In genomic region chr13:11908123-11908522, GRCm38 (mm10) we compare ENCODE assay signal across 27 mouse cellular contexts.
DNase-seq lines count a peak whose midpoint lies in the region; ATAC-seq and TF ChIP-seq lines count a peak whose summit lies in the region.
"Had no signal": no experiment of that assay in that cellular context is flagged by ENCODE, and none has a peak within 500 bp of the region (broad histone marks: within the 10 kb centered on the region; RNA-seq: fewer than 3 reads in every experiment).

No protein-coding gene starts in this region.

- no peak for ATAC-seq in midbrain, embryonic 11.5 days (ENCODE audit: low FRiP score)
- ATAC-seq in midbrain, postnatal 0 days (ENCODE audit: low FRiP score): no peak
- ATAC-seq: activated CD4-positive, CD25-positive, alpha-beta regulatory T cell, adult 4 months; forebrain, embryonic 15.5 days; Patski had no signal

- WGBS in midbrain, embryonic 11.5 days: 75% methylated on average over 4 of the region's 4 CpGs
- 87% methylated on average over 4 of the region's 4 CpGs for WGBS in midbrain, postnatal 0 days
- WGBS in limb, embryonic 10.5 days: 88% methylated on average over 4 of the region's 4 CpGs

- no peak overlapping the region for H3K9ac ChIP-seq in midbrain, embryonic 11.5 days (ENCODE audit: low read length)
- H3K9ac ChIP-seq in midbrain, postnatal 0 days (replicated peaks; ENCODE audit: low read length, poor library complexity, severe bottlenecking): no peak overlapping the region
- H3K9ac ChIP-seq: embryonic facial prominence, embryonic 13.5 days; forebrain, embryonic 12.5 days; forebrain, embryonic 15.5 days; hindbrain, embryonic 12.5 days; hindbrain, embryonic 15.5 days had no signal

- no peaks in the 10 kb centered on the region for H3K36me3 ChIP-seq in midbrain, embryonic 11.5 days (ENCODE audit: control insufficient read depth, insufficient read depth, low read length)
- no peaks in the 10 kb centered on the region for H3K36me3 ChIP-seq in midbrain, postnatal 0 days (ENCODE audit: insufficient read depth, low read length)
- H3K36me3 ChIP-seq in E14TG2a.4 (ENCODE audit: insufficient read depth, low read length): no peaks in the 10 kb centered on the region
- no peaks in the 10 kb centered on the region for H3K36me3 ChIP-seq in limb, embryonic 10.5 days
- H3K36me3 ChIP-seq: embryonic facial prominence, embryonic 10.5 days; embryonic facial prominence, embryonic 13.5 days; forebrain, embryonic 12.5 days; forebrain, embryonic 15.5 days; G1E; heart, embryonic 10.5 days; hindbrain, embryonic 12.5 days; hindbrain, embryonic 15.5 days had no signal

- H3K4me2 ChIP-seq in midbrain, embryonic 11.5 days: no peak overlapping the region
- no peak overlapping the region for H3K4me2 ChIP-seq in midbrain, postnatal 0 days (ENCODE audit: low read depth, low read length, poor library complexity, severe bottlenecking)
- H3K4me2 ChIP-seq: embryonic facial prominence, embryonic 13.5 days; forebrain, embryonic 12.5 days; forebrain, embryonic 15.5 days; hindbrain, embryonic 12.5 days; hindbrain, embryonic 15.5 days had no signal

- H3K4me1 ChIP-seq in midbrain, embryonic 11.5 days (ENCODE audit: control insufficient read depth, insufficient read depth, low read length): no peaks in the 10 kb centered on the region; the same call in 1 of the 2 replicates
- H3K4me1 ChIP-seq in midbrain, postnatal 0 days (ENCODE audit: insufficient read depth, low read length): no peaks in the 10 kb centered on the region
- H3K4me1 ChIP-seq in E14TG2a.4 (replicated peaks; ENCODE audit: low read depth, low read length): peaks cover 82% of the 10 kb centered on the region
- H3K4me1 ChIP-seq in limb, embryonic 10.5 days: no peaks in the 10 kb centered on the region
- H3K4me1 ChIP-seq: embryonic facial prominence, embryonic 10.5 days had no signal

- no peaks in the 10 kb centered on the region for H3K27me3 ChIP-seq in midbrain, embryonic 11.5 days (ENCODE audit: control insufficient read depth, insufficient read depth, low read length)
- no peaks in the 10 kb centered on the region for H3K27me3 ChIP-seq in midbrain, postnatal 0 days (ENCODE audit: insufficient read depth, low read length)
- no peaks in the 10 kb centered on the region for H3K27me3 ChIP-seq in E14TG2a.4 (ENCODE audit: insufficient read depth, low read length)
- H3K27me3 ChIP-seq in limb, embryonic 10.5 days (ENCODE audit: low read depth, poor library complexity, severe bottlenecking): no peaks in the 10 kb centered on the region
- H3K27me3 ChIP-seq: embryonic facial prominence, embryonic 13.5 days; forebrain, embryonic 12.5 days; forebrain, embryonic 15.5 days; hindbrain, embryonic 12.5 days; hindbrain, embryonic 15.5 days had no signal

- DNase-seq in midbrain, embryonic 11.5 days (ENCODE audit: low spot score, missing footprints): peak; percentile 73
- DNase-seq in midbrain, postnatal 0 days (ENCODE audit: low spot score): no peak
- DNase-seq in R1 (ENCODE audit: low read depth, low spot score): peak; percentile 57
- no peak for DNase-seq in limb, embryonic 10.5 days (ENCODE audit: low spot score)
- no peak for DNase-seq in yolk sac, embryonic 10.5 days (ENCODE audit: low spot score)
- DNase-seq: adrenal gland, adult 8-10 months; adrenal gland, postnatal 25 days; cerebellum, adult 11-12 months; cerebellum, adult 8-10 months; cerebellum, postnatal 10 days; cerebellum, postnatal 36 days; embryo, embryonic 11 days; gastrocnemius, postnatal 25 days; heart, adult 2 months; kidney, adult 18-20 months had no signal

- no peak for TF ChIP-seq CTCF in midbrain, postnatal 0 days (IDR thresholded peaks at IDR 0.05)
- TF ChIP-seq CTCF in E14TG2a.4 (conservative IDR thresholded peaks at IDR 0.05; ENCODE audit: low read length): no peak

- no peak overlapping the region for H3K4me3 ChIP-seq in midbrain, embryonic 11.5 days (ENCODE audit: low read depth, low read length)
- no peak overlapping the region for H3K4me3 ChIP-seq in midbrain, postnatal 0 days (ENCODE audit: low read depth, low read length)
- peak overlapping the region; percentile 26; the same call in 1 of the 2 replicates for H3K4me3 ChIP-seq in E14TG2a.4 (replicated peaks; ENCODE audit: low read length)
- no peak overlapping the region for H3K4me3 ChIP-seq in limb, embryonic 10.5 days
- H3K4me3 ChIP-seq: embryonic facial prominence, embryonic 10.5 days; embryonic facial prominence, embryonic 13.5 days; erythroblast, embryonic 14.5 days; forebrain, embryonic 12.5 days; forebrain, embryonic 15.5 days; heart, adult 2 months; heart, embryonic 10.5 days; hindbrain, embryonic 12.5 days; hindbrain, embryonic 15.5 days had no signal

- no peak overlapping the region for H3K27ac ChIP-seq in midbrain, embryonic 11.5 days (ENCODE audit: low read depth, low read length)
- H3K27ac ChIP-seq in midbrain, postnatal 0 days (ENCODE audit: low read depth, low read length): no peak overlapping the region
- no peak overlapping the region for H3K27ac ChIP-seq in limb, embryonic 10.5 days
- H3K27ac ChIP-seq: embryonic facial prominence, embryonic 10.5 days; embryonic facial prominence, embryonic 13.5 days; forebrain, embryonic 12.5 days; forebrain, embryonic 15.5 days; heart, adult 2 months; heart, embryonic 10.5 days; hindbrain, embryonic 12.5 days; hindbrain, embryonic 15.5 days had no signal

- no peaks in the 10 kb centered on the region for H3K9me3 ChIP-seq in midbrain, embryonic 11.5 days (ENCODE audit: control insufficient read depth, low read length)
- H3K9me3 ChIP-seq in midbrain, postnatal 0 days (ENCODE audit: low read length): no peaks in the 10 kb centered on the region
- no peaks in the 10 kb centered on the region for H3K9me3 ChIP-seq in E14TG2a.4 (ENCODE audit: low read length)
- no peaks in the 10 kb centered on the region for H3K9me3 ChIP-seq in limb, embryonic 10.5 days (replicated peaks)
- H3K9me3 ChIP-seq: embryonic facial prominence, embryonic 10.5 days; embryonic facial prominence, embryonic 13.5 days; forebrain, embryonic 12.5 days; forebrain, embryonic 15.5 days; G1E; heart, embryonic 10.5 days; hindbrain, embryonic 12.5 days; hindbrain, embryonic 15.5 days had no signal

Comparison
In these comparisons a context has a peak if more than half of its experiments do, and no peak if none do; other contexts are left out.
1. DNase-seq: peak in midbrain, embryonic 11.5 days (single experiment) and R1 (single experiment); none in midbrain, postnatal 0 days (single experiment), limb, embryonic 10.5 days (single experiment) and yolk sac, embryonic 10.5 days (single experiment).